In genomic region chr10:41149307-41149706, GRCm38 (mm10) we compare ENCODE assay signal across 25 mouse cellular contexts.
DNase-seq lines count a peak whose midpoint lies in the region; ATAC-seq and TF ChIP-seq lines count a peak whose summit lies in the region.
"Had no signal": no experiment of that assay in that cellular context is flagged by ENCODE, and none has a peak within 500 bp of the region (broad histone marks: within the 10 kb centered on the region; RNA-seq: fewer than 3 reads in every experiment).

No protein-coding gene starts in this region.

- H3K4me3 ChIP-seq in heart, adult 2 months, result no peak overlapping the region
- no peak overlapping the region for H3K4me3 ChIP-seq in liver, postnatal 0 days (ENCODE audit: low read depth, low read length)
- no peak overlapping the region for H3K4me3 ChIP-seq in liver, embryonic 11.5 days (ENCODE audit: low read depth, low read length)
- H3K4me3 ChIP-seq in MEL (ENCODE audit: control insufficient read depth in 1 of 2, insufficient read depth in 1 of 2, low read depth in 2 of 2, low read length in 2 of 2), result no peak overlapping the region
- H3K4me3 ChIP-seq: embryonic facial prominence, embryonic 12.5 days; forebrain, embryonic 13.5 days; gastrocnemius, adult 2 months; heart, embryonic 10.5 days; hindbrain, embryonic 12.5 days had no signal

- H3K9me3 ChIP-seq in liver, postnatal 0 days (ENCODE audit: low read length), result no peaks in the 10 kb centered on the region
- H3K9me3 ChIP-seq in liver, embryonic 11.5 days (ENCODE audit: control insufficient read depth, low read length), result no peaks in the 10 kb centered on the region
- H3K9me3 ChIP-seq in MEL (replicated peaks; ENCODE audit: insufficient read depth, low read length), result no peaks in the 10 kb centered on the region
- H3K9me3 ChIP-seq: embryonic facial prominence, embryonic 12.5 days; forebrain, embryonic 13.5 days; G1E; heart, embryonic 10.5 days; hindbrain, embryonic 12.5 days had no signal

- H3K79me2 ChIP-seq in heart, adult 2 months (replicated peaks; ENCODE audit: control insufficient read depth, insufficient read depth, low read length), result no peaks in the 10 kb centered on the region
- H3K79me2 ChIP-seq in MEL (ENCODE audit: control insufficient read depth, insufficient read depth, low read length, poor library complexity), result no peaks in the 10 kb centered on the region; the same call in 1 of the 2 replicates

- WGBS in heart, adult 2 months, result 49% methylated on average over 3 of the region's 3 CpGs
- WGBS in liver, postnatal 0 days (ENCODE audit: insufficient replicate concordance), result 53% methylated on average over 3 of the region's 3 CpGs
- WGBS in liver, embryonic 11.5 days, result 75% methylated on average over 3 of the region's 3 CpGs

- no peak for TF ChIP-seq RAD21 in MEL (IDR thresholded peaks at IDR 0.05; ENCODE audit: low read depth, low read length)

- H3K4me1 ChIP-seq in heart, adult 2 months (ENCODE audit: control insufficient read depth, insufficient read depth, low read length), result no peaks in the 10 kb centered on the region
- 0 out of 2 replicates have a peak, but pooled peaks cover 6% of the 10 kb centered on the region for H3K4me1 ChIP-seq in liver, postnatal 0 days (ENCODE audit: insufficient read depth)
- H3K4me1 ChIP-seq in liver, embryonic 11.5 days (replicated peaks; ENCODE audit: control insufficient read depth, insufficient read depth, low read length), result no peaks in the 10 kb centered on the region
- peaks cover 0 to 7% of the 10 kb centered on the region in 2 experiments; a peak in 3 of 4 replicates for H3K4me1 ChIP-seq in MEL (ENCODE audit: control insufficient read depth in 1 of 2, insufficient read depth in 2 of 2, low read length in 2 of 2)
- H3K4me1 ChIP-seq: embryonic facial prominence, embryonic 12.5 days; forebrain, embryonic 13.5 days; hindbrain, embryonic 12.5 days had no signal

- intact Hi-C loops in heart, adult 2 months (cut with DNase I), result no loop called here

- H3K27me3 ChIP-seq in heart, adult 2 months (ENCODE audit: control insufficient read depth, insufficient read depth, low read length), result no peaks in the 10 kb centered on the region
- H3K27me3 ChIP-seq in liver, postnatal 0 days (ENCODE audit: insufficient read depth, low read length), result 0 out of 2 replicates have a peak, but pooled peaks cover 4% of the 10 kb centered on the region
- H3K27me3 ChIP-seq in liver, embryonic 11.5 days (replicated peaks; ENCODE audit: control insufficient read depth, insufficient read depth, low read length), result no peaks in the 10 kb centered on the region
- H3K27me3 ChIP-seq in MEL (ENCODE audit: control insufficient read depth in 1 of 2, insufficient read depth in 2 of 2, low read length in 2 of 2), result peaks cover 0 to 3% of the 10 kb centered on the region in 2 experiments; a peak in 3 of 4 replicates
- H3K27me3 ChIP-seq: embryonic facial prominence, embryonic 12.5 days; forebrain, embryonic 13.5 days had no signal

- H3K9ac ChIP-seq in heart, adult 2 months (ENCODE audit: low read depth, low read length), result no peak overlapping the region
- H3K9ac ChIP-seq in liver, postnatal 0 days (replicated peaks), result no peak overlapping the region
- no peak overlapping the region for H3K9ac ChIP-seq in liver, embryonic 11.5 days (ENCODE audit: low read depth, low read length)
- no peak overlapping the region for H3K9ac ChIP-seq in MEL (ENCODE audit: control insufficient read depth, low read depth, low read length, poor library complexity, severe bottlenecking)
- H3K9ac ChIP-seq: embryonic facial prominence, embryonic 12.5 days; forebrain, embryonic 13.5 days; forebrain, postnatal 0 days; hindbrain, embryonic 12.5 days had no signal

- no peak for TF ChIP-seq POLR2A in heart, adult 2 months (IDR thresholded peaks at IDR 0.05; ENCODE audit: insufficient read depth, low read depth, low read length)
- TF ChIP-seq POLR2A in MEL (IDR thresholded peaks at IDR 0.05; ENCODE audit: control insufficient read depth in 1 of 2, insufficient read depth in 1 of 2, low read depth in 1 of 2, low read length in 2 of 2, poor library complexity in 1 of 2), result no peak

- peak; percentile 80 for ATAC-seq in liver, postnatal 0 days
- no peak for ATAC-seq in liver, embryonic 11.5 days (replicated peaks; ENCODE audit: low FRiP score)
- peak; percentile 54 for ATAC-seq in megakaryocyte progenitor cell, adult 5-6 weeks (replicated peaks; ENCODE audit: poor library complexity)
- ATAC-seq: activated CD4-positive, CD25-positive, alpha-beta regulatory T cell, adult 4 months; CD4-positive, CD25-positive, alpha-beta regulatory T cell, adult 4 months; forebrain, embryonic 13.5 days; forebrain, postnatal 0 days; Patski had no signal

- TF ChIP-seq EP300 in heart, adult 2 months (IDR thresholded peaks at IDR 0.05; ENCODE audit: insufficient read depth, low read depth, low read length), result no peak
- TF ChIP-seq EP300 in liver, postnatal 0 days (IDR thresholded peaks at IDR 0.05; ENCODE audit: low read depth), result peak; percentile 96
- peak; percentile 37 to 42; a peak in 3 of 4 replicates for TF ChIP-seq EP300 in MEL (IDR thresholded peaks at IDR 0.05; ENCODE audit: low read depth in 1 of 2, low read length in 2 of 2)

- peak overlapping the region; percentile 16; the same call in 1 of the 2 replicates for H3K4me2 ChIP-seq in liver, postnatal 0 days (ENCODE audit: low read depth, low read length)
- H3K4me2 ChIP-seq in liver, embryonic 11.5 days, result no peak overlapping the region
- H3K4me2 ChIP-seq: embryonic facial prominence, embryonic 12.5 days; forebrain, embryonic 13.5 days; hindbrain, embryonic 12.5 days had no signal

- TF ChIP-seq CTCF in heart, adult 2 months (IDR thresholded peaks at IDR 0.05), result no peak
- TF ChIP-seq CTCF in liver, postnatal 0 days (IDR thresholded peaks at IDR 0.05; ENCODE audit: low read depth), result no peak
- TF ChIP-seq CTCF in MEL (IDR thresholded peaks at IDR 0.05 in 2 of 3, conservative IDR thresholded peaks at IDR 0.05 in 1 of 3; ENCODE audit: control insufficient read depth in 1 of 3, insufficient read depth in 1 of 3, low read depth in 2 of 3, low read length in 3 of 3, poor library complexity in 1 of 3, severe bottlenecking in 1 of 3), result no peak

- DNase-seq in heart, adult 11 months, result peak; percentile 59
- no peak for DNase-seq in heart, adult 2 months
- peak; percentile 47 for DNase-seq in liver, postnatal 0 days
- DNase-seq in liver, embryonic 11.5 days (ENCODE audit: low spot score), result no peak
- DNase-seq in MEL (ENCODE audit: low read depth, low spot score), result peak; percentile 53
- DNase-seq in kidney, adult 11 months, result no peak
- DNase-seq: adrenal gland, postnatal 14 days; B cell, adult 2 months; cerebellum, adult 11-12 months; cerebellum, adult 9-10 months; cerebellum, postnatal 25 days; forebrain, postnatal 0 days; gastrocnemius, adult 2 months; gastrocnemius, postnatal 25 days; heart, postnatal 10 days; heart, postnatal 4 days had no signal

- H3K36me3 ChIP-seq in heart, adult 2 months (ENCODE audit: control insufficient read depth, insufficient read depth, low read length), result no peaks in the 10 kb centered on the region
- H3K36me3 ChIP-seq in liver, postnatal 0 days (replicated peaks; ENCODE audit: insufficient read depth, low read length), result no peaks in the 10 kb centered on the region
- H3K36me3 ChIP-seq in liver, embryonic 11.5 days (ENCODE audit: control insufficient read depth, insufficient read depth, low read length), result no peaks in the 10 kb centered on the region
- 0 out of 4 replicates have a peak, but pooled peaks cover 0 to 3% of the 10 kb centered on the region in 2 experiments for H3K36me3 ChIP-seq in MEL (ENCODE audit: control insufficient read depth in 1 of 2, insufficient read depth in 2 of 2, low read length in 2 of 2)
- H3K36me3 ChIP-seq: embryonic facial prominence, embryonic 12.5 days; G1E; heart, embryonic 10.5 days; hindbrain, embryonic 12.5 days had no signal

- no peak overlapping the region for H3K27ac ChIP-seq in heart, adult 2 months
- H3K27ac ChIP-seq in liver, postnatal 0 days (ENCODE audit: low read depth), result no peak overlapping the region
- H3K27ac ChIP-seq in liver, embryonic 11.5 days (ENCODE audit: low read depth, low read length), result no peak overlapping the region
- H3K27ac ChIP-seq in MEL (ENCODE audit: control insufficient read depth, low read depth, low read length), result no peak overlapping the region
- H3K27ac ChIP-seq: embryonic facial prominence, embryonic 12.5 days; forebrain, embryonic 13.5 days; gastrocnemius, adult 2 months; heart, embryonic 10.5 days; hindbrain, embryonic 12.5 days had no signal

TF ChIP-seq in MEL, 35 proteins besides CTCF, POLR2A, EP300 and RAD21:
- TF ChIP-seq GATA1 (IDR thresholded peaks at IDR 0.05; ENCODE audit: low read depth, low read length) (peak; percentile 70; the same call in 1 of the 2 replicates), ETS1 (IDR thresholded peaks at IDR 0.05; ENCODE audit: low read depth, low read length) (peak; percentile 66), TAL1 (IDR thresholded peaks at IDR 0.05; ENCODE audit: low read length) (peak; percentile 36; the same call in 1 of the 2 replicates), GABPA (IDR thresholded peaks at IDR 0.05; ENCODE audit: low read depth, low read length) (no peak), SMC3 (IDR thresholded peaks at IDR 0.05; ENCODE audit: low read depth, low read length) (0 out of 2 replicates have a peak, but pooled peaks have one; percentile 1)

Comparison
In these comparisons a context has a peak if more than half of its experiments do, and no peak if none do; other contexts are left out.
1. DNase-seq: peak in heart, adult 11 months (single experiment), liver, postnatal 0 days (single experiment) and MEL (single experiment); none in heart, adult 2 months (0 of 2), liver, embryonic 11.5 days (single experiment) and kidney, adult 11 months (single experiment).